Mouse (Mus musculus) bone marrow macrophage, adult 2 months (primary cell): ENCODE measurements around the gene Ogfrl1.

Source experiments
- CTCF ChIP-seq: IDR thresholded peaks from 2 replicates; pipeline ENCODE4 v1.5.1; 2012; ENCODE audit warnings: low read depth, mild to moderate bottlenecking, low read length, moderate library complexity
- POLR2A ChIP-seq: IDR thresholded peaks from 2 replicates; pipeline ENCODE4 v1.6.1; 2012; ENCODE audit warnings: mild to moderate bottlenecking, low read depth, low read length, borderline replicate concordance

- TF ChIP-seq CTCF (no peak), POLR2A (no peak)
Measured at GRCm38 (mm10) chr1:23433612-23434011, 36.0 kb upstream of the Ogfrl1 start.
